Mouse (Mus musculus) adrenal gland, adult 8-10 months (tissue): ENCODE results near the gene Acox1. TPM values are rescaled to one million over a fixed set of nuclear protein-coding genes. Genes with fewer than 3 reads are reported as not detected.
A peak's percentile ranks its signal among the peaks of the same experiment; 100 is the strongest.

Experiments
- DNase-seq: peaks from one replicate; pipeline ENCODE4 v3.0.0; 2022
- total RNA-seq, 4 experiments: library from RNA; stranded (reverse); gene quantifications; 2 replicates each; pipeline ENCODE4 v1.2.4; 2022

Acox1 gene
- total RNA-seq, 4 experiments from 2014 or later: 158 to 197 (median 185) TPM

DNA sequence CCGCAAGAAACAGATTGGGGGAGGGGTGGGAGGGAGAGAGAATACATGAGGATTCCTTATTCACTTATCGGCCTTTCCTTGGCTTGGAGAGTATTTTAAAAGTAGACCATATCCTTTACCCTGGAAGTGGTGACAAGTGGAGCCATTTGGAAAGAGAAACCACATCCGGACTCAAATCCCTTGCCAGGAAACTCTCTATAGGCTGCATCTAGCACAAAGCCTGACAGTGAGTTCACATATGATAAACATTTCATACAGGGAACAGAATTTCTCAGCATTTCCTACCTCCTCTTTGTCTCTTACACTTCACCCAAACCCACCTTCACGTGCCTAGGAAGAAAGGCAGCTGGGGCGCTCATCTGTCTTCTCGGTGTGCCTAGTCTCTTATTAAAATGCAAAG lies 31.6 kb downstream of the Acox1 start:
- no peak for DNase-seq

DNA sequence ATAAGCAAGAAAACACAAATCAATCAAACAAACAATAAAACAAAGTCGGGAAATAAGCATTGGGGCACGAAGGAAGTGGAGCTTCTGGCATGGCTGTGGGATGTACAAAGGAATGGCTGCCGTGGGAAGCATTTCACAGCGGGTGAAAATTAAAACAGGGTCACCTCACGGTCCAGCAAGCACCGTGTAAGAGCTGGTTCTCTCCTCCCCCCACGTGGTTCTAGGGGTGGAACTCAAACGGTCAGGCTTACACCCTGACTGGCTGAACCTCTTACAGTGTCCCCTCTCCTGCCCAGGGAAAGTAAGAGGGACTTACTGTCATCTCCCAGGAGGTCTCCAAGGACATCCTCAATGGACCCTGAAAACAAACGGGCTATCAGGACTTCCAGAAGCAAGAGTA lies 35.8 kb downstream of the Acox1 start:
- DNase-seq: no peak

DNA sequence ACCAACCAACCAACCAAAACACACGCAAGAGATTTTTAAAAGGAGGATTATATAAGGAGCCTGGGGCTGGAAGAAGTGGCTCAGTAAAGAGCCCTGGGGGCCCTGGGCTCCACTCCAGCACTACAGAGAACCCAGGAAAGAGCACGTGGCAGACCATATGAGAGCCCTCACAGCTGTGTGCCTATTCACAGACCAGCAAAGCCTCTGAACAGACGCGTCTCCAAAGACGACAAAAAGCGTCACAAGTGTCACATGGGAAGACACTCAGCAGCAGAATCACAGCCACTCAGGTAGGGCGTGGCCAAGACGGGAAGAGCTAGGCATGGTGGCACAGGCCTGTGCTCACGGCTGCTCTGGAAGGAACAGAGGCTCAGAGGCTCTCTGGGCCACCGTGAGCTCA lies 36.7 kb downstream of the Acox1 start:
- no peak for DNase-seq

DNA sequence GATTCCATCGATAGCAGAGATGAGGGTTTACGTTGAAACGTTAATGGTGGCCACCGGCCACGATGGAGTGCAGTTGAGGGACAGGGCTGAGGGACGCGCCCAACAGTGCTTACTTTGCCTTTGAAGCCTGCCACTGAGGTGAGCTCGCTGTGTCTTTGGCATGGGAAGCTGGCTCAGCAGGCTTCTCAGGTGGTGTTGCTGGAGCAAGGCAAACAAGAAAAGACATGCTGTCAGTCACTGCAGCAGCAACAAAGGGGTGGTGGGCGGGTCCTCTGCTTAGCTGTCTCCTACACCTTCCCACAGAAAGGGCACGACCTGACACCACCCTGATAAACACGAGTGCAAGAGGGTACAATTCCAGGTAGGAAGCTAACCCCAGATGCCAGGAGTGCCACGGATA lies 37.5 kb downstream of the Acox1 start:
- no peak for DNase-seq

DNA sequence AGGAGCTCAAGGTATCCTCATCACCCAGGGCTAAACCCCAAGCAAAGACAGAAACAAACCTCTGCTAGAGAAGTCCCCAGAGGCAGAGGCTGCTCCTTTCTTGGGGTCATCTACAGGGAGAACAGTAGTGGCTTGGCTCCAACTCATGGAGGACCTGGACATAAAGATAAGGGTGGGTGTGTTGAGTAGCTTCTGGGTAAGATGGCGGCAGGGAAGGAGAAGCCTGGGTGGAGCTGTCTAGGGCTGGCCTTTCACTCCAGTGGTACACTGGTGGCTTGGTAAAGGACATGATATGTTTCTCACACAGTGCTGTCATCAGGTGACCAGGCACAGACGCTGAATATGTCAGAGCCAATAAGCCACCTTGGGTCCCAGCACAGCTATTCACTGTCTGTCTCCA lies 47.9 kb downstream of the Acox1 start:
- DNase-seq: no peak

DNA sequence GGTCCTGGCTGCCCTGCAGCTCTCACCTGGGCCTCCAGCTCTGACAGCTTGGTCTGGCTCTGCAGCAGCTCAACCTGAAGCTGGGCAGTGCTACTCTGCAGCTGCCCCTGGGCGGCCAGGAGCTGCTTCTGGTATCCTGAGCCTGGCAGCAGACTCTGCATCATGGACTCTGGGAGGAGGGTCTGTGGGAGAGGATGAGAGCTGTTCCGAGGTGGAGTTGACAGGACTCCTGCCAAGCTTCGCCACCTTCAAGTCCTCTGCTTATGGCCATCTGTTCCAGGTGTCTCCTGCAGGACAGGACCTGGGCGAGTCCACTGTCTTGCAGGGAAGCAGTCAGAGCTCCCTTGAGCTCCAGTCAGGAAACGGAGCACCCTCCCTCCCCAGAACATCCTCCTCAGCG lies 49.5 kb downstream of the Acox1 start:
- no peak for DNase-seq

DNA sequence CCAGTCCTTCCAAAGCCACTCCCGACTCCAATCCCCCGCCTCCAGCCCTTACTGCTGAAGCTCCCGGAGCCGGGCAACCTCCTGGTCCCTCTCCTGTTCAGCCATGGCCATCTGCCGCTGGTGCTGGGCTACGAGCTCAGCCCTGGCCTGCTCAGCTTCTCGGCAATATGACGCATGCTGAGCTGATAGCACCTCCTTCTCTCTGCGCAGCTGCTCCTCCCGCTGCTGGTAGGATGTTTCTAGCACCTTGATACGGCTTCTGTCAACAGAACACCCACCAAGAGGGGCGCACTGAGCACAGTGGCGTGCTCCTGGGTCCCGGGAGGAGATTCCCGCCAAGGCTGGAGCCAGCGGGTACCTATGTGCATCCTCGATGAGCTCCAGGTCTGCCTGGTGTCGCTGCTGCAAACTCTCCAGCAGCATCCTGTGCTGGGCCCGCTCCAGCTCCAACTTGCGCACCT lies 50.1 kb downstream of the Acox1 start:
- no peak for DNase-seq

DNA sequence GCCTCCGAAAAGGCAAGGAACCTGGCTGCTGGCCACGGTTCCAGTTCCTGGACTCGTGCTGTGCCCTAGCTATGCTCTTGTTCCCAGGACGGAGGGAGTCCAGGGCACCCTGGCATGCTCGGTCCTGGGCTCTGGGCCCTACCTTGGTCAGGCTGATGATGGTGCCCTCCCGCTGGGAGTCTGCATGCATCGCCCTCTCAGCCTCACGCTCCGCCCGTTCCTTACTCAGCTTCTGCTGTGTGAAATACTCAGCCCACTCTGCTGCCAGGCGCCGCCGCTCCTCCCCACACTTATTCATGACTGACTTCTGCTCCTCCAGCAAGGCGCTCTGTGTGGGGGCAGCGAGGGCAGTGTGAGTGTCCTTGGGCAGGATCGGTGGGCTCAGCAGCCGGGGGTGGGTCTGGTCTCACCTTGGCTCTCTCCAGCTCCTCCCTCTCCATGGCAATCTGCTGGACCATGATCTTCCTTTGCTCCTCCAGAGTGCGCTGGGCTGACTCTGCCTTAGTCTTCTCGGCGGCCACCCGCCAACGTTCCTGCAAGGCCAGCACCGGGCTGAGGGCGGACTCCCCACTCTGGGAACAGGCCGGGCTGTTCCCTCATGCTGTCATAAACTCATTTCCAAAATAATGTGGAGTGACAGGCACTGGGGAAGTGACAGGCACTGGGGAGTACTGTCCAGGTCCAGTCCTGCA lies 52.4 kb downstream of the Acox1 start:
- no peak for DNase-seq

DNA sequence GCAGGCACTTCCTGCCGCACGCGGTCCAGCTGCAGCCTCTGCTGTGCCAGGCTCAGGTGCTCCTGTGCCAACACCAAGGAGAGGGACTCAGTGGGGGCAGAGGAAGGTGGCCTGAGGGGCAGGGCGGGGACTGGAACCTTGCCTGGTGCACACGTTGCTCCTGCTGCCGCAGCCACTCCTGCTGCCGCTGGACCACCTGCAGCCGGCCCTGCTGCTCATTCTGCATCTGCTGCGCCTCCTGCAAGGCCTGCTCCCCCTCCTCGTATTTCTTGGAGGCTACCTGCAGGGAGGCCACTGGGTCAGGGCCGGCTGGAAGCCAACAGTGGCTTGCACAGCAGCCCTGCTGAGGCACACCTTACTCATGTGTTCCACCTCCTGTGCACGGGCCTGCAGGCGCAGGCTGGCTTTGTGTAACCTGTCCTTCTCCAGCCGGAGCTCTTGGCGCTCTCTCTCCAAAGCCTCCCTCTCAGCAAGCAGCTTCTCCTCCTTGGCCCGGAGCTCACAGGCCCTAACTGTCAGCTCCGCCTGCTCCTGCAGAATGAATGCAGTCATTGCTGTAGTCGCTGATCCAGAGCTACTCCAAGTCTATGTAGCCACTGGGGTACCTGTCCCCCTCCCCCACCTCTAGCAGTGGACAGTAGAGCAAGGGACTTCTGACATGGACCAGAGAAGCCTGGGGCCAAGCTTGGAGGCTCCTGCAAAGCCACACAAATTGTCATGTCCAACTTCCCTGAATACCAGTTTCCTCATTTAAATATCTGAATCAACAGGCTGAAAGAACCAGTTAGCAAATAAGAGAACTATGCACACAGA lies 53.2 kb downstream of the Acox1 start:
- DNase-seq: no peak

DNA sequence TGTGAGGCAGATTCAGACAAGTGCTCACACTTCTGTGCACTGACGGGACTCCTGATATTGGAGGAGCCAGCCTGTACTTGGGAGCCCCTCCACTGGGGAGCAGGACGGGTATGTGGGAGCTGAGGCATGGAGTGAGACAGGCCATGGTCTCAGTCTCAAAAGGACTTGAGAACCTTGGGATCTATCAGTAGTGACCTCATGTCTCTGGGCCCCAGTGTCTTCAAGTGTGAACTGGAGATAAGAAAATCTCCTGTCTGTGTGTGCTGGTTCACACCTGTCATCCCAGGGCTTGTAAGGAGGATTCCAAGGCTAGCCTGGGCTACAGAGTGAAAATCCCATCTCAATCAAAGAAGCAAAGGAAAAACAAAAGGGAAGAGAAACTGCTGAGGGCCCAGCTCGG lies 55.4 kb downstream of the Acox1 start:
- DNase-seq: no peak

DNA sequence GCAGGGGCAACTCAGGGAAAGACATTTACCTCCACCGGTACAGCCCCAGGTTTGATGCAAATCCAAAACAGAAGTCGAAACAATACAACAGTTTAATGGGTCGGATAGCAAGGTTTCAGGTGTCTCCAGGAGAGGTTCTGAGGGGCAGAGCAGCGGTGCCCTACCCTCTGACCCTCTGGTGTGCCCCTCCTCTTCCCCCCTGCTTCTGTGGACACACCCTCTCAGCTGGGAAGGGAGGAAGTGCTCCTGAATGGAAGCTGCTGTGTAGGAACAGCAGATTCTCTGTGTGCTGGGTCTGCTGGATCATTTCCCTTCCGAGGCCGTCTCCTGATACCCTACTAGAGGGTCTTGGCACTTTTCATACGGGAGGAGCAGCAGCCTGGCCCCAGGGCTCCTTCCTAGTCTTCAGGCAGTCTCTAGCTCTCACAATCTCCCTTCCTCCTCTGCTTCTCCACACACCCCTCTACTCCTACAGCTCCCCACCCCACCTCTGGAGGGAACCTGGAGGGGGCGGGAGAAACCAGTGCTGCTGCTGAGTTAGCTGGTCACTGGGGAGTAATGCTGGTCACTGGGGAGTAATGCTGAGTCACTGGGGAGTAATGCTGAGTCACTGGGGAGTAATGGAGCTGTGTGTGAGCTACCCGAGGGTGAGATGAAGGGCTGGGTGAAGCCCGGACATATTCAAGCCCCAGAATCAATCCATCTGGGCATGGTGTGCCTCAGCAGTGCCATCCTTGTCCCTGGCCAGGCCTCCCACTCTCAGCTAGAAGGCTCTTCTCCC lies 56.4 kb downstream of the Acox1 start:
- no peak for DNase-seq

DNA sequence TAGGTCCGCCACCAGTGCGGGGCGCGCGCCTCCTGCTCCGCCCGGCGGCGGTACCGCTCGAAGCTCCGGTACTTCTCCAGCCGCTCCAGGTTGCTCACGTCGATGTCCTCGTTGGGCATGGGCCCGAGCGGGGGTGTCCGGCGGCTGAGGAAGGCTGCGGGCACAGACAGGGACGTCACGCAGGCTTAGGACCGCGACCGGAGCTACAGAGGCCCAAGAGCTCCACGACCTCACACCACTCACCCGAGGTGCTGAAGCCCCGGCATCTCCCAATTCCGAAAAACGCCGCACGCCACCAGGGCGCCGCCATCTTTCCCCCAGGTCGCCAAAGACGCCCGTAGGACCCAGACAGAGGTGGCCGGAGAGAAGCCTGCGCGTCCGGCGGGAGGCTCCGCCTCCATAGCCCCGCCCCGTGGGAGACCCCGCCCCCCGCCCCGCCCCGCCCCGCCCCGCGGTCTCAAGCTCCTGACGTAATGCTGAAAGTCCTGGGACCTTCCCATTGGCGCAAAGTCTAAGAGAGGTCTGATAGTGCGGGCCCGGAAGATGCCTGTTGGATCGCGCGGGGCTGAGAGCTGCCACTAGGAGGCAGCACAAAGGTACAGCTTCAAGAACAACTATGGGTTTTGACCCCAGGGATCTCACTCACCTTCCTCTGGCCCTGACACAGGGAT lies 60.2 kb downstream of the Acox1 start, which contains the start of gene Mrpl38:
TSS of gene Mrpl38 (minus strand) at position 401 of the 671 bp plus-strand sequence.
- peak; percentile 87 for DNase-seq

DNA sequence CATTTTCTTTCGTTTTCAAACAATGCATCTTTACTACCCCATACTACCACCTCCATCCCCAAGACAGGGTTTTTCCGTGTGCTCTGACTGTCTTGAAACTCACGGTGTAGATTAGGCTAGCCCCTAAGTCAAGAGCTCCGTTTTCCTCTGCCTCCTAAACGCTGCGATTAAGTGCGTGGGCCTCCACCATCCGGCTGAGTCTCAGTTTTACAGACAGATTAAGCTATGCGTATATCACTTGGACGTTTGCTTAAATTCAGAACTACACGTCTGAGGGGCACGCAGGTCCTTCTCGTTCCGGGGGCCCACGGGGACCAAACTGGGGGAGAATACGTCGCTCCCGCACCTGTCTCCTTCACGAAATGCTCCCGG lies 60.8 kb downstream of the Acox1 start:
- DNase-seq: no peak

DNA sequence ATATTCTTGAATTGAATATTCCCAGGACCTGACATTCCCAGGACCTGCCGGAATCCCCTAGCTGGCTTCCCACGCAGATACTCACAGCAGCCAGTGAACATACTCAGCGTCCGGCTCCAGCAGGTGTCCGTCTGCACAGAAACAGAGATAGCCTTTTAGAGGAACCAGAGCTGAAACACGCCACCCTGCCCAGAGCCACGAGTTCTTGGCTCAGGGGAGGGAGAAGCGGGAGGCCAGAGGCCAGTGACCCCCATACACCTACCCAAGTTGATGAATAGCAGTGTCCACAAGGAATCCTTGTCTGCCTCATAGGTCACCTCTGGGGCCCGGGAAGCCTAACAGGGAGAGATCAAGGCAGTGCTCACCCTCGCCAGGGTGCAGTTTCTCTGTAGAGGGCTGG lies 64.7 kb downstream of the Acox1 start:
- DNase-seq: no peak

DNA sequence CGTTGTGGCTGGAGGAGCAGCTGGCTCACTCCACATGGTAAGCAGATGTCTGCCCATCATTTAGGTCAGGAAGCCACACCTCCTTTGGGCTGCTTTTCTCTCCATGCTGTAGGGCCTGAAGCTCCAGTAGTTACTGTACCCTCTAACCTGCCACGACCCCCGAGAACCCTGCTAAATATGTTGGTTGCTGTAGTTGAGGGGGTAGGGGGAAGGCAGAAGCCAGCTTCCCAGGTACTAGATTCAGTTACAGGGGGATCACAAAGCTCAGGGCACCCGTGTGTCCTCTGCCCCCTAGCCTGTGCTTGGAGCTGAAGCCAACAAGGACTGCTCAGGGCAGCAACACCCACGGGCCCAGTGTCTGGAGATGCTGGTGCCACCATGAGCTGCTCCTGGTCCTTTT lies 65.3 kb downstream of the Acox1 start:
- DNase-seq: no peak

DNA sequence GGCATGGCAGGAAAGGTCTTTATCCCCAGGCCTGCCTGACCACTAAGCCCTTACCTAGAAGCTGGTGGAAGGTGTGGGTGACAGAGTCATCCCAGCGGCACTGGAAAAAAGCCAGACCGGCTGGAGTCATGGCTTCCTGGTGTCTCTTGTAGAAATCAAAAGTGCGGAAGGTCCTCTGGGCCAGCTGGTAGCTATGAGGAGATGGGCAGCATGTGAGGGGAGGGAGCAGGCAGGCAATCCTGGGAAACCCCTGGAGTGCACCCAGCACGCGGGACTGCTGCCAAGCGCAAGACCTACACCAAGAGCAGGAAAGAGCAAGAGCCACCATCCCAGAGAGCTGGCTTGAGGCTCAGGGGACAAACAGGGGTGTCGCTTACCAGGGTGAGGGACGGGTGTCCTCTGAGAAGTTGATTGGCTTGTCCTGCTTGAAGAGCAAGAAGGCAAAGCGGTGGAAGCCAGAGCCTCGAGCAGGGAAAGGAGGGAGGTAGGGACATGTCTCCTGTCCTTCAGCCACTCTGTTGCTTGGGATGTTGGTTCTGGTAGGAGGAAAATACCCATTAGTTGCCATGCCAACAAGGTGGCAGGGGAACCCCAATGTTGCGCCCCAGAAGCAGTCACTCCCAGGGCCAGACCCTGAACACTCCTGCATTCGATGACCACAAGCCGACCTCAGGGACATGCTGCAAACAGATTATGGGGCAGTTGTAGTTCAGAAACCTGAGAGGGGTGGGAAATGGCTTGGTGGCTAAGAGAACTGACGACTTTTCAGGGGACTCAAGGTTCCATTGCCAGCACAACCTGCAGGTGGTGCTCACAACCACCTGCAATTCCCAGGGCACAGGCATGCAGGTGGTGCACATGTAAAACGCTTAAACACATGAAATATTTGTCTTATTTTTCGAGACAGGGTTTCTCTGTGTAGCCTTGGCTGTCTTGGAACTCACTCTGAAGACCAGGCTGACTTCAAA lies 66.2 kb downstream of the Acox1 start:
- no peak for DNase-seq

DNA sequence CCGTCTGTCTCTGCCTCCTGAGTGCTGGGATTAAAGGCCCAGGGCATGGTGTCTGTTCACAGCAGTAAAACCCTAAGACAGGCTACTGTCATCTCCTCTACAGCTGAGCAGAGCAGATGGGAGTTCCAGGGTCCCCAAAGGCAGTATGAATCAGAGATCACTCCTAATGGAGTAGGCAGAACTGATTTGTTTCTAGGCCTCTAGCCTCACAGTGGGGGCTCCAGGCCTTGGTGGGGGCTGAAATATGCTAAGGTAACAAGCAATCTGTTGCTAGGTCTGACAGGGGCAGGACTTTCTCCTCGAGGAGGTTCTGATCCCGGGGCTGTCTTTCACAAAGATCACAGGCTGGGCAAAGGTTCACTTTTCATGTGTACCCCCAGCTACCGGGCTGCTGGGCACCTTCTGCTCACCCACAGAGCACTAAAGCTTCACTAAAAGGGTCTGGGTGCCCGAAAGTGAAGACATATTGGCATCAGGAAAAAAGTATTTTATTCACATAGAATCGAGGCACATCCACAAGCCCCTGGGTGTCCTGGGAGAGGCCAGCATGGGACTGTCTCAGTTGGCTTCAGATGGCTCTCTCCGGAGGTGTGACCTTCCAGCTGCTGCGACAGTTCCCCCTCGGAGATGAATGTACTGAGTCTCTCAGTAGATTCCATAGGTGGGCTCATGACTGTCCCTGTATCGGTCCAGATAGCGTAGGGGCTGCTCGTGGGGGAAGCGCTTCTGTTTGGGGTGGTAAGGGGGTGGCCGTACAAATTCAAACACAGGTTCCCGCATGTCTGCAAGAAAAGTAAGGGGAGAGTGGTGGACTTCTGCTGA lies 67.3 kb downstream of the Acox1 start:
- no peak for DNase-seq

DNA sequence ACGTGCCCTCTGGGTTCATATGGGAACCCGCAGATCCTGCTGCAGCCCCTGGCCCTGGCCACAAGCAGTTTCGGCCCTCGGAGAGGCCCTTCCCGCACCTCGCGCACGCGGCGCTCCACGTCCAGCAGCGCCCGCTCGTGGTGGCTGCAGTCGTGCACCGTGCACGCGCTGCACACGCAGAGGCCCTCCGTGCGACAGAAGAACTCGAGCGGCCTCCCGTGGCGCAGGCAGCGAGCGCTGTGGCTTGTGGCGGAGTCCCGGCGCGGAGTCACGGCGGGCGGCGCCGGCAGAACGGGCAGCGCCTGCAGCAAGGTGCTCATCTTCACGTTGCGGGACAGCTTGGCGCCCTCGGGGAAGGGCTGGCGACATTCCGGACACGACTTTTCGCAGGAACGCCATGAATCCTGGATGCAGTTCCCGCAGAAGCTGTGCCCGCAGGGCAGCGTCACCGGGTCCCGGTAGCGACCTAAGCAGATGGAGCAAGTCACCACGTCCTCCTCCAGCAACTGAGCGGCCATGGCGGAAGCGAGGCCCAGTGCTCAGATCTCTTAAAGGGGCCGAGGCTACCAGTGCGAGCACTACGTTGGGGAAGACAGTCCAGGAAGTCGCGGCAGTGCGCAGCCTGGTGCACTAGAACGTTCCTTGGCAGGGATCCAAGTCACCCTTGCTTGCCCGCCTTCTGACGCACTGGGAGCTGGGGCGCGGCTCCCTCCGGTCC lies 68.2 kb downstream of the Acox1 start, which contains the start of gene Trim65:
TSS of gene Trim65 (minus strand) at position 641 of the 718 bp plus-strand sequence.
- peak; percentile 89 for DNase-seq

DNA sequence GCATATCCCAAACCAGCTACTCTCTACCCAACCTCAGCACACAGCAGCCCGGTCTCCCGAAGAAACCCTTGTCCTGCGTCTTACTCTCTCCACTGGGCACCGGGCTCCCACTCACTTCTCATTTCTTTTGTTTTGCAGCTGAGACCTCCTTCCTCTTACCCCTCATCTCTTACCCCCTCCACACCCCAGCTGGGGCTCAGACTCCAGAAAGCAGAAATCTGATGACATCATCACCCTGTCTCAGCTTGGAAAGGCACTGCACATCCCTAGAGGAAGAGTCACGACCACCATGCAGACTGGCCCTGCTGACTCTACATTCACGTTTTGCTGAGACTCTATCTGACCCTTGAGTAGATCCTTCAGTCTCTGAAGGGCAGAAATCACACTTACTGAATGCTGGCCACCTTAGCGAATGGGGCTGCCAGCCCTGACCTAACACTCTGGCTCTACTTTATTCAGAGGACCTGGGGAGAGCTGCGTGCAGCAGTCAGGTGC lies 68.8 kb downstream of the Acox1 start:
- DNase-seq: no peak
